Mouse (Mus musculus) megakaryocyte-erythroid progenitor cell, adult 5 weeks (primary cell): ENCODE data around the gene Zfp560. TPM values are rescaled to one million over a fixed set of nuclear protein-coding genes. Genes with fewer than 3 reads are reported as not detected.

Source experiments
- polyA plus RNA-seq: library from polyadenylated mRNA; stranded (reverse); fragments of >175 nt; gene quantifications from 2 replicates; pipeline ENCODE4 v1.2.3, GENCODE M21; 2012

Zfp560 gene
- polyA plus RNA-seq, result 0.87 and 1.9 TPM in 2 replicates

GRCm38 (mm10) chr9:20384532-20385342, at the start of gene Zfp560:
Zfp560 (minus strand) TSS chr9:20385177.

GRCm38 (mm10) chr9:20335994-20336393, 49.0 kb downstream of the Zfp560 start, which contains the start of gene Olfr18:
Olfr18 (minus strand) TSS chr9:20336094.

GRCm38 (mm10) chr9:20298232-20298631, 86.7 kb downstream of the Zfp560 start, which contains the start of gene Olfr873:
Olfr873 (plus strand) TSS chr9:20298532.

Other genes with a start within 250 kb of the Zfp560 start
- gene Olfr870, start 211.1 kb downstream of the Zfp560 start, polyA plus RNA-seq, result not detected in 2 replicates
- gene Olfr871, start 173.0 kb downstream of the Zfp560 start, polyA plus RNA-seq, result not detected in 2 replicates
- not detected in 2 replicates for gene Olfr872, start 148.1 kb downstream of the Zfp560 start, polyA plus RNA-seq
- gene Olfr39, start 102.8 kb downstream of the Zfp560 start, polyA plus RNA-seq, result not detected in 2 replicates
- gene Olfr873, start 86.6 kb downstream of the Zfp560 start, polyA plus RNA-seq, result not detected in 2 replicates
- not detected in 2 replicates for gene Olfr18, start 49.1 kb downstream of the Zfp560 start, polyA plus RNA-seq
- 0.33 and 0.42 TPM in 2 replicates for gene Zfp26, start 75.0 kb upstream of the Zfp560 start, polyA plus RNA-seq
- 3.0 and 3.4 TPM in 2 replicates for gene Zfp426, start 107.6 kb upstream of the Zfp560 start, polyA plus RNA-seq
- 0.46 and 1.1 TPM in 2 replicates for gene Zfp266, start 136.2 kb upstream of the Zfp560 start, polyA plus RNA-seq
- 4.1 and 4.6 TPM in 2 replicates for gene Zfp846, start 196.1 kb upstream of the Zfp560 start, polyA plus RNA-seq